Mouse (Mus musculus) heart, adult 11 months (tissue): ENCODE measurements around the gene Krt8.
A peak's percentile ranks its signal among the peaks of the same experiment; 100 is the strongest.
"Not testable (repeated sequence)": the region's sequence is repeated elsewhere in the genome, so short reads cannot be mapped to it uniquely, and the experiment has no call there.

Source experiments
- DNase-seq: peaks from one replicate; pipeline ENCODE4 v3.0.0; 2022

Krt8 gene

GRCm38 (mm10) chr15:102007097-102008069, 3.1 kb upstream of the Krt8 start:
- DNase-seq, result no peak

GRCm38 (mm10) chr15:102006317-102006716, 2.0 kb upstream of the Krt8 start:
- DNase-seq, result no peak

- DNase-seq, result no peak
Observed at GRCm38 (mm10) chr15:102005290-102005689, 1.0 kb upstream of the Krt8 start.

GRCm38 (mm10) chr15:102003516-102003915, 766 bp downstream of the Krt8 start:
- no peak for DNase-seq

GRCm38 (mm10) chr15:102002646-102003488, 1.4 kb downstream of the Krt8 start:
- DNase-seq, result peak; percentile 93

- DNase-seq, result no peak
Observed at GRCm38 (mm10) chr15:101999676-102000335, 4.5 kb downstream of the Krt8 start.

GRCm38 (mm10) chr15:101999156-101999555, 5.1 kb downstream of the Krt8 start:
- DNase-seq, result no peak

- not testable (repeated sequence) for DNase-seq
Observed at GRCm38 (mm10) chr15:101996450-101997078, 7.7 kb downstream of the Krt8 start.

GRCm38 (mm10) chr15:101995484-101996236, 8.6 kb downstream of the Krt8 start:
- DNase-seq, result no peak

GRCm38 (mm10) chr15:101994365-101994764, 9.9 kb downstream of the Krt8 start:
- no peak for DNase-seq

GRCm38 (mm10) chr15:101990946-101991345, 13.3 kb downstream of the Krt8 start:
- no peak for DNase-seq

- DNase-seq, result no peak
Observed at GRCm38 (mm10) chr15:101988714-101989113, 15.6 kb downstream of the Krt8 start.

- DNase-seq, result peak; percentile 97
Observed at GRCm38 (mm10) chr15:101988119-101988518, 16.2 kb downstream of the Krt8 start.

- DNase-seq, result no peak
Observed at GRCm38 (mm10) chr15:101984746-101985145, 19.5 kb downstream of the Krt8 start.

- DNase-seq, result peak; percentile 99
Observed at GRCm38 (mm10) chr15:101983949-101984601, 20.2 kb downstream of the Krt8 start.

- peak; percentile 92 for DNase-seq
Observed at GRCm38 (mm10) chr15:101983315-101983948, 20.9 kb downstream of the Krt8 start.

- DNase-seq, result peak; percentile 93
Observed at GRCm38 (mm10) chr15:101980849-101981248, 23.4 kb downstream of the Krt8 start.

- DNase-seq, result peak; percentile 99
Observed at GRCm38 (mm10) chr15:101977043-101977726, 27.1 kb downstream of the Krt8 start.

GRCm38 (mm10) chr15:101976641-101977040, 27.6 kb downstream of the Krt8 start:
- DNase-seq, result no peak

- DNase-seq, result peak; percentile 97
Observed at GRCm38 (mm10) chr15:101976023-101976422, 28.3 kb downstream of the Krt8 start.
